Mouse (Mus musculus) olfactory bulb, adult 2 months (tissue): Measurements from ENCODE around the gene Il33. TPM values are rescaled to one million over a fixed set of nuclear protein-coding genes. Genes with fewer than 3 reads are reported as not detected.
A peak's percentile ranks its signal among the peaks of the same experiment; 100 is the strongest.

Experiments used
- H3K27ac ChIP-seq: fragments of 200-500 bp; 2 replicates; pipeline ENCODE4 v1.5.1; 2012; ENCODE audit warnings: low read depth, low read length; ENCODE audit not compliant: insufficient read depth
- H3K4me1 ChIP-seq: fragments of 200-500 bp; 2 replicates; pipeline ENCODE4 v1.6.1; 2012; ENCODE audit warnings: low read length; ENCODE audit not compliant: control insufficient read depth, insufficient read depth
- H3K4me3 ChIP-seq: fragments of 200-500 bp; 2 replicates; pipeline ENCODE4 v1.5.1; 2012; ENCODE audit warnings: mild to moderate bottlenecking, low read depth, low read length, moderate library complexity; ENCODE audit not compliant: insufficient read depth
- CTCF ChIP-seq: fragments of 200-500 bp; IDR thresholded peaks from 2 replicates; pipeline ENCODE4 v1.5.1; 2012; ENCODE audit warnings: low read depth, mild to moderate bottlenecking, low read length, moderate library complexity; ENCODE audit not compliant: insufficient read depth
- POLR2A ChIP-seq: fragments of 200-500 bp; IDR thresholded peaks from 2 replicates; pipeline ENCODE4 v1.6.1; 2012; ENCODE audit warnings: mild to moderate bottlenecking, low read depth, low read length, moderate library complexity; ENCODE audit not compliant: insufficient read depth
- WGBS: fragments of 180-500 bp; shearing (Covaris S2); methylation state at CpG from one replicate; pipeline ENCODE4 v1.1.7; 2018; 5-methylcytosine and 5-hydroxymethylcytosine counted together
- polyA plus RNA-seq: library from polyadenylated mRNA; stranded (reverse); fragments of >200 nt; gene quantifications from 2 replicates; pipeline ENCODE4 v1.2.4, GENCODE M21; 2012; ENCODE audit warnings: low replicate concordance; ENCODE audit not compliant: missing spikeins, insufficient read depth, insufficient read length

Il33 gene
- polyA plus RNA-seq, 1 experiment, result not detected

GRCm38 (mm10) chr19:29978847-29979246 lies 53.9 kb downstream of the Il33 start:
- no peak overlapping the region for H3K4me3 ChIP-seq
- 50% methylated on average over 2 of the region's 2 CpGs for WGBS
- H3K27ac ChIP-seq, result no peak overlapping the region
- TF ChIP-seq POLR2A (no peak), CTCF (no peak)
- H3K4me1 ChIP-seq, result no peaks in the 10 kb centered on the region

- Histone ChIP-seq H3K4me3 (no peak overlapping the region), H3K4me1 (no peaks in the 10 kb centered on the region), H3K27ac (no peak overlapping the region)
- TF ChIP-seq POLR2A, result no peak
- no peak for TF ChIP-seq CTCF
- 77% methylated on average over 8 of the region's 8 CpGs for WGBS
Measured at GRCm38 (mm10) chr19:29979452-29980089, 54.7 kb downstream of the Il33 start.

- TF ChIP-seq POLR2A (no peak), CTCF (no peak)
- WGBS, result 89% methylated on average over 16 of the region's 16 CpGs
- H3K4me3 ChIP-seq, result no peak overlapping the region
- no peaks in the 10 kb centered on the region for H3K4me1 ChIP-seq
- H3K27ac ChIP-seq, result no peak overlapping the region
Measured at GRCm38 (mm10) chr19:29984208-29985005, 59.5 kb downstream of the Il33 start.

- 50% methylated on average over 12 of the region's 12 CpGs for WGBS
- TF ChIP-seq CTCF (no peak), POLR2A (no peak)
- Histone ChIP-seq H3K4me1 (no peaks in the 10 kb centered on the region), H3K27ac (peak overlapping the region; percentile 60), H3K4me3 (no peak overlapping the region)
Measured at GRCm38 (mm10) chr19:29986464-29987091, 61.7 kb downstream of the Il33 start.

DNA sequence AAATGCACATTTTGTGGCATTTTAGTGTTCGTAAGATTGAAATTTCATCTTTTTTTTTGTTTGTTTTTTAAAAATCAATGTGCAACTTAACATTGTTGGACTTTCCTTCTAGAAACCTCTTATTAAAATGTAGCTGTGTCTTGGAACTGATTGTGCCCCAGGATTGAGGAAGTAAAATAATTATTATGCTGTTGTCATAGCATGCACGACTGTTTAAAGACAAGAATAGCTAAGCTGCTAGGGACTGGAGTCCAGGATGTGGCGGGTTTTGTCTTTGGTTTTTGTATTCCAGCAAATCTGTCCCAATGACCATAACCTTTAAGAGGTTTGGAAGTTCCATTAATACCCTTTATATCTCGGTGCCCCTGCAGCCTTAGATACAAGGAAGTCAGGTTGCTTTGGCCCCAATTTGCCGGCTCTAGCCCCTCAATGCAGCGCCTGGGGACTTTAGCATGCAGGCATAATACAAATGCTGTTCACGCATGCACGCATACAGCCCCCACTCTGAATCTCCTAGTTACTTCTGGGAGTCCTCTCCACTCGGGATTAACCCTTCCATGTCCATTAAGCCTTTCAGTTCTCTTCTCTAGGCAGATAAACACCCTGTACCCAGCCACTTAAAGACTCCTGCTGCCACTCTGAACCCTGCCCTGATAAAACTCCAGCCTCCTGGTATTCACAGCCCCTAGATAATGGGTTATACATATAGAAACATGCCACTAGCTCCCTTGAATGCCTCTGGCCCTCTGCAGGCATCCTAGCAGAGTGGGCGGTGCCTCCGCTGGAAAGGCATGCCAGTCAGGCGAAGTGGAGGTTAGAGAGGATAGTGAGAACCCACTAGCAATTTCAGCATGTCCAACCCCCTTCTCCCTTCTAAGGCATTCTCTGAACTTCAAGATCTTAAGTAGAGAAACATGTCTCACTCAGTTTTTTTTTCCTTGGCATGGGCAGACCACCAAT lies 75.8 kb downstream of the Il33 start:
- Histone ChIP-seq H3K27ac (no peak overlapping the region), H3K4me1 (peaks cover 2% of the 10 kb centered on the region; the same call in 1 of the 2 replicates)
- 34% methylated on average over 12 of the region's 12 CpGs for WGBS

DNA sequence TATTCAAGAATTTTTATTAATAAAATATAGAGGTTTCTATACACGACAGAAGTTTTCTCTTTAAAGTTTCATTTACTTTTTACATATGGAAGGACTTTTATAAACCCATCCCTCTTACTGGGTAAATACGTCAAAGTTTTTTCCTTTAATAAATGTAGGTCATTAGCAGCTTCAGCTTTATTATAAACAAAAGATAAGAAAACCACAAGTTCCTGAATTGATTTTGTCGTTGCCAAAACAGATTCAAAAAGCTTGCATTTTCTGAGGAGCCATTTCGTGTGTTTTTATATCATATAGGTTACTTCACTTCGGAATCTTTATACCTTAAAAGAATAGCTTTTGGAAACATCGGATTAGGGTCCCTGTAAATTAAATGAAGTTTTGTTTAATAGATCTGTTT lies 76.6 kb downstream of the Il33 start:
- TF ChIP-seq CTCF (no peak), POLR2A (no peak)
- 86% methylated on average over 6 of the region's 6 CpGs for WGBS
- H3K4me1 ChIP-seq, result peaks cover 2% of the 10 kb centered on the region; the same call in 1 of the 2 replicates
- H3K27ac ChIP-seq, result no peak overlapping the region
- no peak overlapping the region for H3K4me3 ChIP-seq

More for the DNA sequence above, 75.8 kb downstream of the Il33 start:
- H3K4me3 ChIP-seq, result no peak overlapping the region
- TF ChIP-seq CTCF, result no peak
- TF ChIP-seq POLR2A, result no peak

- no peak for TF ChIP-seq CTCF
- 95% methylated on average over 9 of the region's 9 CpGs for WGBS
- Histone ChIP-seq H3K27ac (no peak within 1 kb of the TSS), H3K4me1 (peaks cover 2% of the 10 kb centered on the region; the same call in 1 of the 2 replicates), H3K4me3 (no peak within 1 kb of the TSS)
Measured at GRCm38 (mm10) chr19:30003621-30004020, 78.7 kb downstream of the Il33 start, which contains the start of gene Trpd52l3. Gene Trpd52l3, plus strand, starts transcription at chr19:30003790.

DNA sequence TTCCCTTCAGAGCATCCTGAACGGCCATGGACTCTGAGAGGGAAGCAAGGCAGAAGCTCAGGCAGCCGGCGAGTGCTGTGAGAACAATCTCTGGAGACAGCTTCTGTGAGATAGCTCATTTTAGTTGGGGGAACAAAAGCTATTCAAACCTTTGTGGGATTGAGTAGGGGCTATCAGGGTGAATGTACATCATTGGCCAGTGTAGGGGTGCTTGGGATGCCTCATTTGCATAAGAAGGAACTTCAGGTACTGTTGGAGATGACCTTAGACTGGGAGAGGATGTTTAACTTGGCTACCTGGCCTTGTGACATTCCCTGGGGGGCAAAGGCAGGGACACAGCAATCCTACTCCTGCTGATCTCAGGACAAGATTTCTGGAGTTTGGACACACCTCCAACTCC lies 81.5 kb downstream of the Il33 start:
- H3K4me3 ChIP-seq, result no peak overlapping the region
- 76% methylated on average over 3 of the region's 3 CpGs for WGBS
- no peak overlapping the region for H3K27ac ChIP-seq
- no peaks in the 10 kb centered on the region for H3K4me1 ChIP-seq
- TF ChIP-seq CTCF (no peak), POLR2A (no peak)

Other genes starting within 250 kb of the Il33 start
- gene Mlana, start 227.3 kb upstream of the Il33 start, polyA plus RNA-seq, result not detected in 2 replicates
- not detected in 2 replicates for gene 9930021J03Rik, start 119.1 kb upstream of the Il33 start, polyA plus RNA-seq
- gene Ranbp6, start 112.1 kb upstream of the Il33 start, polyA plus RNA-seq, result not detected in 2 replicates
- not detected in 2 replicates for gene Trpd52l3, start 78.7 kb downstream of the Il33 start, polyA plus RNA-seq
- gene Uhrf2, start 105.4 kb downstream of the Il33 start, polyA plus RNA-seq, result not detected in 2 replicates